Mouse (Mus musculus) adrenal gland (tissue): ENCODE measurements around the gene Rnf150.

Experiments
- intact Hi-C: fragments of 180-260 bp; cut with DNase I; formaldehyde crosslinking; loops from one replicate; pipeline ENCODE4 v1.15.1; 2025

Gene Rnf150

GRCm38 (mm10) chr8:82998778-82999177, 135.6 kb downstream of the Rnf150 start:
- intact Hi-C loops: no loop called here

- intact Hi-C loops: no loop called here
Measured at GRCm38 (mm10) chr8:83003187-83003586, 140.0 kb downstream of the Rnf150 start.

GRCm38 (mm10) chr8:83009481-83009880, 146.3 kb downstream of the Rnf150 start:
- intact Hi-C loops: no loop called here

- intact Hi-C loops: no loop called here
Measured at GRCm38 (mm10) chr8:83011286-83011685, 148.1 kb downstream of the Rnf150 start.

GRCm38 (mm10) chr8:83011758-83012157, 148.6 kb downstream of the Rnf150 start:
- intact Hi-C loops: no loop called here

GRCm38 (mm10) chr8:83028211-83028610, 165.1 kb downstream of the Rnf150 start:
- intact Hi-C loops: no loop called here

GRCm38 (mm10) chr8:83032800-83033199, 169.6 kb downstream of the Rnf150 start:
- intact Hi-C loops: no loop called here

GRCm38 (mm10) chr8:83035141-83035540, 172.0 kb downstream of the Rnf150 start:
- intact Hi-C loops: no loop called here

GRCm38 (mm10) chr8:83036521-83037166, 173.5 kb downstream of the Rnf150 start:
- intact Hi-C loops: no loop called here

- intact Hi-C loops: no loop called here
Measured at GRCm38 (mm10) chr8:83037321-83037720, 174.2 kb downstream of the Rnf150 start.

GRCm38 (mm10) chr8:83038575-83038974, 175.4 kb downstream of the Rnf150 start:
- intact Hi-C loops: no loop called here

- intact Hi-C loops: no loop called here
Measured at GRCm38 (mm10) chr8:83041440-83041839, 178.3 kb downstream of the Rnf150 start.

- intact Hi-C loops: no loop called here
Measured at GRCm38 (mm10) chr8:83046912-83047311, 183.8 kb downstream of the Rnf150 start.

GRCm38 (mm10) chr8:83048527-83048926, 185.4 kb downstream of the Rnf150 start:
- intact Hi-C loops: no loop called here

- intact Hi-C loops: no loop called here
Measured at GRCm38 (mm10) chr8:83049171-83049601, 186.0 kb downstream of the Rnf150 start.

- intact Hi-C loops: no loop called here
Measured at GRCm38 (mm10) chr8:83049616-83050015, 186.5 kb downstream of the Rnf150 start.

GRCm38 (mm10) chr8:83052896-83053295, 189.7 kb downstream of the Rnf150 start:
- intact Hi-C loops: no loop called here

GRCm38 (mm10) chr8:83054801-83055200, 191.6 kb downstream of the Rnf150 start:
- intact Hi-C loops: no loop called here

- intact Hi-C loops: no loop called here
Measured at GRCm38 (mm10) chr8:83058951-83059350, 195.8 kb downstream of the Rnf150 start.

GRCm38 (mm10) chr8:83060076-83060475, 196.9 kb downstream of the Rnf150 start:
- intact Hi-C loops: no loop called here

GRCm38 (mm10) chr8:83061257-83061656, 198.1 kb downstream of the Rnf150 start:
- intact Hi-C loops: no loop called here

GRCm38 (mm10) chr8:83061873-83062272, 198.7 kb downstream of the Rnf150 start:
- intact Hi-C loops: no loop called here

- intact Hi-C loops: no loop called here
Measured at GRCm38 (mm10) chr8:83062276-83062675, 199.1 kb downstream of the Rnf150 start.

- intact Hi-C loops: no loop called here
Measured at GRCm38 (mm10) chr8:83064096-83064495, 200.9 kb downstream of the Rnf150 start.
